Mouse (Mus musculus): Measurements from ENCODE around the gene Lrrc4.

DNA sequence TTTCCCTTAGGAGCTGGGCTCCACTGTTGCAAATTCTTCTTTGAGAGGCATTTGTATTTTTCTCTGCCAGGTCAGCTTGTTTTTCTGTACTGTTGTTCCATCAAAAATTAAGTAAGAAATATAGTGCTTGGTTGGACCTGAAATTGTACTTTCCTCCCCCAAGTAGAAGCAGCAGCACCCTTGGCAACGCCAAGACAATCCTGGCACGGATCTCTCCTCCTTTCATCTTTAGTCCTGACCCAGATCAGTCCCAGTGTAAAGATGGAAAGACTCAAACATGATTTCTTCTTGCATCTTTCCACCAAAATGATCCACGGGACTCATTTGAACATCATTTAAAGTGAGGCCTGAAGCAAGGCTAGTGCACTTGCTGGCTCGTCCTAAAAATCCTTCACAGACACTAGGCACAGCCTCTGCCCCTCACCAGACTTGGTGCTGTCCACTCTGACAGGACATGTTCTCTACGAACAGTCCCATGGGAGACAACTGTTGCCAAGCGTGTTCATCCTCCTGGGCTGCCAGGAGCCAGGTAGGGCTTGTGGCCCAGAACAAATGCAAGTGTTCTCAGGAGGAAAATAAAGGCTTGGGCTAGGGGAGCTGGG, 27.8 kb downstream of the Lrrc4 start:
- TF ChIP-seq CTCF (IDR thresholded peaks at IDR 0.05; ENCODE audit: low read depth, low read length) (no peak), EP300 (IDR thresholded peaks at IDR 0.05; ENCODE audit: insufficient read depth, low read depth, low read length) (no peak)

Data from ES-Bruce4 (cell line).